Mouse (Mus musculus): ENCODE data around the gene Thsd7b. TPM values are rescaled to one million over a fixed set of nuclear protein-coding genes. Genes with fewer than 3 reads are reported as not detected.
A peak's percentile ranks its signal among the peaks of the same experiment; 100 is the strongest.

Gene Thsd7b
- 10.6 and 14.3 TPM in 2 replicates for polyA plus RNA-seq (2015; fragmentation: Nextera tagmentation; extraction: Ambion mirVana)

GRCm38 (mm10) chr1:129272982-129273937, at the start of gene Thsd7b:
Gene Thsd7b (plus strand): TSS chr1:129273302.
- peak within 1 kb of the TSS; percentile 48 for H3K27ac ChIP-seq
- H3K4me1 ChIP-seq = peaks cover 20% of the 10 kb centered on the region
- H3K4me2 ChIP-seq = peak within 1 kb of the TSS; percentile 95
- peak within 1 kb of the TSS; percentile 81 for H3K4me3 ChIP-seq
- peak; percentile 90 for ATAC-seq (replicated peaks)
- WGBS = under 1% methylated on average over 45 of the region's 45 CpGs
- H3K27me3 ChIP-seq (replicated peaks) = peaks cover 4% of the 10 kb centered on the region; the same call in 1 of the 2 replicates
- no peaks in the 10 kb centered on the region for H3K9me3 ChIP-seq
- peak within 1 kb of the TSS; percentile 75 for H3K9ac ChIP-seq
- H3K36me3 ChIP-seq (replicated peaks) = no peaks in the 10 kb centered on the region

- Histone ChIP-seq H3K27ac (no peak overlapping the region), H3K36me3 (replicated peaks) (no peaks in the 10 kb centered on the region), H3K27me3 (replicated peaks) (no peaks in the 10 kb centered on the region), H3K9ac (no peak overlapping the region), H3K9me3 (no peaks in the 10 kb centered on the region), H3K4me3 (no peak overlapping the region), H3K4me1 (no peaks in the 10 kb centered on the region), H3K4me2 (no peak overlapping the region)
- no peak for ATAC-seq (replicated peaks)
- WGBS = 60% methylated on average over 3 of the region's 3 CpGs
Observed at GRCm38 (mm10) chr1:129244292-129244691, 28.8 kb upstream of the Thsd7b start.

- 73% methylated on average over 6 of the region's 6 CpGs for WGBS
- H3K4me3 ChIP-seq = no peak overlapping the region
- H3K9me3 ChIP-seq = no peaks in the 10 kb centered on the region
- H3K4me2 ChIP-seq = no peak overlapping the region
- no peak overlapping the region for H3K27ac ChIP-seq
- no peaks in the 10 kb centered on the region for H3K27me3 ChIP-seq (replicated peaks)
- H3K4me1 ChIP-seq = no peaks in the 10 kb centered on the region
- H3K36me3 ChIP-seq (replicated peaks) = no peaks in the 10 kb centered on the region
- no peak overlapping the region for H3K9ac ChIP-seq
- ATAC-seq (replicated peaks) = no peak
Observed at GRCm38 (mm10) chr1:129250704-129251443, 22.2 kb upstream of the Thsd7b start.

GRCm38 (mm10) chr1:129266684-129267083, 6.4 kb upstream of the Thsd7b start:
- no peak overlapping the region for H3K9ac ChIP-seq

GRCm38 (mm10) chr1:129304173-129304572, 31.1 kb downstream of the Thsd7b start:
- H3K4me1 ChIP-seq = no peaks in the 10 kb centered on the region
- H3K4me3 ChIP-seq = no peak overlapping the region
- no peak overlapping the region for H3K4me2 ChIP-seq
- 90% methylated on average over 1 of the region's 1 CpGs for WGBS
- no peak overlapping the region for H3K27ac ChIP-seq
- no peak overlapping the region for H3K9ac ChIP-seq
- H3K27me3 ChIP-seq (replicated peaks) = no peaks in the 10 kb centered on the region
- no peaks in the 10 kb centered on the region for H3K9me3 ChIP-seq
- no peaks in the 10 kb centered on the region for H3K36me3 ChIP-seq (replicated peaks)
- ATAC-seq (replicated peaks) = no peak

More at GRCm38 (mm10) chr1:129266684-129267083, 6.4 kb upstream of the Thsd7b start:
- no peaks in the 10 kb centered on the region for H3K36me3 ChIP-seq (replicated peaks)
- H3K27ac ChIP-seq = no peak overlapping the region
- ATAC-seq (replicated peaks) = no peak
- WGBS = 87% methylated on average over 3 of the region's 3 CpGs
- no peak overlapping the region for H3K4me2 ChIP-seq
- no peak overlapping the region for H3K4me3 ChIP-seq
- H3K9me3 ChIP-seq = no peaks in the 10 kb centered on the region
- H3K4me1 ChIP-seq = no peaks in the 10 kb centered on the region
- H3K27me3 ChIP-seq (replicated peaks) = no peaks in the 10 kb centered on the region

GRCm38 (mm10) chr1:129324388-129324787, 51.3 kb downstream of the Thsd7b start:
- H3K9me3 ChIP-seq = no peaks in the 10 kb centered on the region
- no peak overlapping the region; the same call in 1 of the 2 replicates for H3K4me2 ChIP-seq
- 38% methylated on average over 6 of the region's 6 CpGs for WGBS
- no peak overlapping the region for H3K4me3 ChIP-seq
- H3K4me1 ChIP-seq = peaks cover 10% of the 10 kb centered on the region
- H3K27ac ChIP-seq = peak overlapping the region; percentile 51
- ATAC-seq (replicated peaks) = peak; percentile 81
- H3K9ac ChIP-seq = no peak overlapping the region
- no peaks in the 10 kb centered on the region for H3K36me3 ChIP-seq (replicated peaks)
- H3K27me3 ChIP-seq (replicated peaks) = no peaks in the 10 kb centered on the region

- 37% methylated on average over 2 of the region's 2 CpGs for WGBS
- peak; percentile 81 for ATAC-seq (replicated peaks)
Observed at GRCm38 (mm10) chr1:129324798-129325197, 51.7 kb downstream of the Thsd7b start.

GRCm38 (mm10) chr1:129356631-129357030, 83.5 kb downstream of the Thsd7b start:
- no peak overlapping the region for H3K9ac ChIP-seq
- H3K27me3 ChIP-seq (replicated peaks) = no peaks in the 10 kb centered on the region
- ATAC-seq (replicated peaks) = peak; percentile 34
- no peak overlapping the region for H3K4me3 ChIP-seq
- peaks cover 12% of the 10 kb centered on the region for H3K4me1 ChIP-seq
- 33% methylated on average over 6 of the region's 6 CpGs for WGBS
- no peaks in the 10 kb centered on the region for H3K9me3 ChIP-seq
- no peak overlapping the region for H3K4me2 ChIP-seq
- H3K27ac ChIP-seq = peak overlapping the region; percentile 70; the same call in 1 of the 2 replicates
- H3K36me3 ChIP-seq (replicated peaks) = no peaks in the 10 kb centered on the region

More at GRCm38 (mm10) chr1:129324798-129325197, 51.7 kb downstream of the Thsd7b start:
- peaks cover 10% of the 10 kb centered on the region for H3K4me1 ChIP-seq
- H3K4me2 ChIP-seq = no peak overlapping the region; the same call in 1 of the 2 replicates
- no peaks in the 10 kb centered on the region for H3K36me3 ChIP-seq (replicated peaks)
- no peaks in the 10 kb centered on the region for H3K9me3 ChIP-seq
- H3K4me3 ChIP-seq = no peak overlapping the region
- no peak overlapping the region; the same call in 1 of the 2 replicates for H3K27ac ChIP-seq
- no peaks in the 10 kb centered on the region for H3K27me3 ChIP-seq (replicated peaks)
- no peak overlapping the region for H3K9ac ChIP-seq

- no peak overlapping the region for H3K4me2 ChIP-seq
- WGBS = 26% methylated on average over 2 of the region's 2 CpGs
- H3K36me3 ChIP-seq (replicated peaks) = no peaks in the 10 kb centered on the region
- peaks cover 12% of the 10 kb centered on the region for H3K4me1 ChIP-seq
- peak overlapping the region; percentile 70 for H3K27ac ChIP-seq
- peak; percentile 94 for ATAC-seq (replicated peaks)
- H3K9ac ChIP-seq = no peak overlapping the region
- H3K9me3 ChIP-seq = no peaks in the 10 kb centered on the region
- no peak overlapping the region for H3K4me3 ChIP-seq
- H3K27me3 ChIP-seq (replicated peaks) = no peaks in the 10 kb centered on the region
Observed at GRCm38 (mm10) chr1:129357378-129357777, 84.3 kb downstream of the Thsd7b start.

- Histone ChIP-seq H3K4me1 (peaks cover 5% of the 10 kb centered on the region; the same call in 1 of the 2 replicates), H3K36me3 (replicated peaks) (no peaks in the 10 kb centered on the region), H3K4me3 (no peak overlapping the region), H3K9me3 (no peaks in the 10 kb centered on the region), H3K4me2 (no peak overlapping the region), H3K9ac (no peak overlapping the region), H3K27me3 (replicated peaks) (no peaks in the 10 kb centered on the region), H3K27ac (no peak overlapping the region)
- no peak for ATAC-seq (replicated peaks)
- 93% methylated on average over 4 of the region's 4 CpGs for WGBS
Observed at GRCm38 (mm10) chr1:129363368-129363767, 90.3 kb downstream of the Thsd7b start.

GRCm38 (mm10) chr1:129364828-129365227, 91.7 kb downstream of the Thsd7b start:
- H3K27ac ChIP-seq = 0 out of 2 replicates have a peak overlapping the region, but pooled peaks have one; percentile 2
- peaks cover 5% of the 10 kb centered on the region; the same call in 1 of the 2 replicates for H3K4me1 ChIP-seq
- no peak overlapping the region for H3K4me2 ChIP-seq
- no peaks in the 10 kb centered on the region for H3K9me3 ChIP-seq
- no peak for ATAC-seq (replicated peaks)
- no peak overlapping the region for H3K9ac ChIP-seq
- H3K4me3 ChIP-seq = no peak overlapping the region
- H3K36me3 ChIP-seq (replicated peaks) = no peaks in the 10 kb centered on the region
- no peaks in the 10 kb centered on the region for H3K27me3 ChIP-seq (replicated peaks)

GRCm38 (mm10) chr1:129365590-129365989, 92.5 kb downstream of the Thsd7b start:
- 55% methylated on average over 1 of the region's 1 CpGs for WGBS
- no peak for ATAC-seq (replicated peaks)
- no peak overlapping the region for H3K4me3 ChIP-seq

More at GRCm38 (mm10) chr1:129365590-129365989, 92.5 kb downstream of the Thsd7b start:
- Histone ChIP-seq H3K9me3 (no peaks in the 10 kb centered on the region), H3K27ac (no peak overlapping the region), H3K4me1 (peaks cover 5% of the 10 kb centered on the region; the same call in 1 of the 2 replicates), H3K36me3 (replicated peaks) (no peaks in the 10 kb centered on the region), H3K4me2 (no peak overlapping the region), H3K27me3 (replicated peaks) (no peaks in the 10 kb centered on the region), H3K9ac (no peak overlapping the region)

Data from midbrain, embryonic 15.5 days (tissue).